ENCODE assay signal across 8 mouse cellular contexts in genomic region chr11:48838181-48838797, GRCm38 (mm10). TPM values are rescaled to one million over a fixed set of nuclear protein-coding genes. Genes with fewer than 3 reads are reported as not detected.
DNase-seq lines count a peak whose midpoint lies in the region; ATAC-seq and TF ChIP-seq lines count a peak whose summit lies in the region.

No protein-coding gene starts in this region.

- H3K36me3 ChIP-seq in E14TG2a.4 (ENCODE audit: insufficient read depth, low read length), result no peaks in the 10 kb centered on the region
- H3K36me3 ChIP-seq in embryonic facial prominence, embryonic 14.5 days (ENCODE audit: control insufficient read depth, insufficient read depth, low read length), result no peaks in the 10 kb centered on the region
- no peaks in the 10 kb centered on the region for H3K36me3 ChIP-seq in intestine, embryonic 16.5 days (ENCODE audit: control insufficient read depth, insufficient read depth, low read length)
- no peaks in the 10 kb centered on the region for H3K36me3 ChIP-seq in lung, embryonic 16.5 days (ENCODE audit: control insufficient read depth, insufficient read depth, low read length)
- no peaks in the 10 kb centered on the region; the same call in 1 of the 2 replicates for H3K36me3 ChIP-seq in spleen, adult 2 months (ENCODE audit: control insufficient read depth, insufficient read depth, low read length)

- ATAC-seq in embryonic facial prominence, embryonic 14.5 days (ENCODE audit: low read depth), result no peak
- ATAC-seq in intestine, embryonic 16.5 days, result peak; percentile 73
- ATAC-seq in lung, embryonic 16.5 days (ENCODE audit: low read depth), result 0 out of 2 replicates have a peak, but pooled peaks have one; percentile 9

- peak overlapping the region; percentile 53 for H3K4me3 ChIP-seq in cerebellum, adult 2 months (replicated peaks; ENCODE audit: insufficient read depth, low read depth, low read length)
- peak overlapping the region; percentile 88 for H3K4me3 ChIP-seq in E14TG2a.4 (replicated peaks; ENCODE audit: low read length)
- peak overlapping the region; percentile 78 for H3K4me3 ChIP-seq in embryonic facial prominence, embryonic 14.5 days (ENCODE audit: low read depth, low read length)
- peak overlapping the region; percentile 93 for H3K4me3 ChIP-seq in intestine, embryonic 16.5 days (ENCODE audit: low read length)
- H3K4me3 ChIP-seq in lung, embryonic 16.5 days (ENCODE audit: low read length), result peak overlapping the region; percentile 76
- H3K4me3 ChIP-seq in spleen, adult 2 months (ENCODE audit: extremely low read depth, insufficient read depth, insufficient read length), result peak overlapping the region; percentile 81

- no peaks in the 10 kb centered on the region for H3K4me1 ChIP-seq in cerebellum, adult 2 months (ENCODE audit: control insufficient read depth, insufficient read depth, low read length)
- H3K4me1 ChIP-seq in E14TG2a.4 (replicated peaks; ENCODE audit: low read depth, low read length), result peaks cover 52% of the 10 kb centered on the region
- H3K4me1 ChIP-seq in embryonic facial prominence, embryonic 14.5 days (ENCODE audit: control insufficient read depth, insufficient read depth, low read length), result peaks cover 8% of the 10 kb centered on the region
- peaks cover 12% of the 10 kb centered on the region for H3K4me1 ChIP-seq in intestine, embryonic 16.5 days (ENCODE audit: control insufficient read depth, insufficient read depth, low read length)
- peaks cover 8% of the 10 kb centered on the region for H3K4me1 ChIP-seq in lung, embryonic 16.5 days (replicated peaks; ENCODE audit: control insufficient read depth, insufficient read depth, low read length)
- peaks cover 24% of the 10 kb centered on the region; the same call in 1 of the 2 replicates for H3K4me1 ChIP-seq in spleen, adult 2 months (ENCODE audit: control insufficient read depth, insufficient read depth, insufficient read length)

- H3K9ac ChIP-seq in embryonic facial prominence, embryonic 14.5 days (ENCODE audit: low read depth, low read length), result peak overlapping the region; percentile 72
- peak overlapping the region; percentile 82 for H3K9ac ChIP-seq in intestine, embryonic 16.5 days (ENCODE audit: low read depth, low read length)
- H3K9ac ChIP-seq in lung, embryonic 16.5 days (ENCODE audit: low read length), result peak overlapping the region; percentile 74

- 2% methylated on average over 16 of the region's 16 CpGs for WGBS in cerebellum, adult 2 months
- WGBS in embryonic facial prominence, embryonic 14.5 days, result 2% methylated on average over 16 of the region's 16 CpGs
- 2% methylated on average over 16 of the region's 16 CpGs for WGBS in intestine, embryonic 16.5 days
- under 1% methylated on average over 16 of the region's 16 CpGs for WGBS in lung, embryonic 16.5 days
- under 1% methylated on average over 16 of the region's 16 CpGs for WGBS in spleen, adult 2 months

- peak overlapping the region; percentile 79 for H3K4me2 ChIP-seq in embryonic facial prominence, embryonic 14.5 days (ENCODE audit: low read depth, low read length)
- peak overlapping the region; percentile 89 for H3K4me2 ChIP-seq in intestine, embryonic 16.5 days (ENCODE audit: low read depth, low read length)
- peak overlapping the region; percentile 91 for H3K4me2 ChIP-seq in lung, embryonic 16.5 days (ENCODE audit: low read depth, low read length)

- TF ChIP-seq CTCF in cerebellum, adult 2 months (IDR thresholded peaks at IDR 0.05; ENCODE audit: borderline replicate concordance, insufficient read depth, low read depth, low read length), result no peak
- no peak for TF ChIP-seq CTCF in E14TG2a.4 (conservative IDR thresholded peaks at IDR 0.05; ENCODE audit: low read length)
- no peak for TF ChIP-seq CTCF in spleen, adult 2 months (IDR thresholded peaks at IDR 0.05; ENCODE audit: extremely low read depth, insufficient read depth, insufficient read length, insufficient replicate concordance)

- H3K9me3 ChIP-seq in E14TG2a.4 (ENCODE audit: low read length), result no peaks in the 10 kb centered on the region
- H3K9me3 ChIP-seq in embryonic facial prominence, embryonic 14.5 days (ENCODE audit: control insufficient read depth, low read length), result no peaks in the 10 kb centered on the region
- H3K9me3 ChIP-seq in intestine, embryonic 16.5 days (ENCODE audit: control insufficient read depth, low read length), result no peaks in the 10 kb centered on the region
- no peaks in the 10 kb centered on the region for H3K9me3 ChIP-seq in lung, embryonic 16.5 days (ENCODE audit: control insufficient read depth, low read length)

- TF ChIP-seq POLR2A in cerebellum, adult 2 months (IDR thresholded peaks at IDR 0.05; ENCODE audit: borderline replicate concordance, insufficient read depth, low read length), result no peak
- no peak for TF ChIP-seq POLR2A in spleen, adult 2 months (IDR thresholded peaks at IDR 0.05; ENCODE audit: low read depth, low read length)

- no peak overlapping the region for H3K27ac ChIP-seq in cerebellum, adult 2 months (ENCODE audit: insufficient read depth, low read length)
- peak overlapping the region; percentile 33; the same call in 1 of the 2 replicates for H3K27ac ChIP-seq in embryonic facial prominence, embryonic 14.5 days (replicated peaks; ENCODE audit: low read depth, low read length)
- peak overlapping the region; percentile 68 for H3K27ac ChIP-seq in intestine, embryonic 16.5 days (ENCODE audit: low read length)
- no peak overlapping the region for H3K27ac ChIP-seq in lung, embryonic 16.5 days (ENCODE audit: low read length)
- H3K27ac ChIP-seq in spleen, adult 2 months (ENCODE audit: insufficient read depth, low read length), result peak overlapping the region; percentile 89

- no peak for DNase-seq in cerebellum, adult 2 months
- DNase-seq in cerebellum, adult 11 months, result no peak
- DNase-seq in embryonic facial prominence, embryonic 14.5 days (ENCODE audit: low spot score), result peak; percentile 49
- DNase-seq in spleen, adult 2 months (ENCODE audit: low read depth in 1 of 2, low spot score in 2 of 2), result peak; percentile 76 to 83
- DNase-seq in layer of hippocampus, postnatal 10 days (ENCODE audit: low spot score in 2 of 2), result no peak

- H3K27me3 ChIP-seq in cerebellum, adult 2 months (ENCODE audit: control insufficient read depth, insufficient read depth, low read length), result no peaks in the 10 kb centered on the region
- H3K27me3 ChIP-seq in E14TG2a.4 (ENCODE audit: insufficient read depth, low read length), result peaks cover 45% of the 10 kb centered on the region
- no peaks in the 10 kb centered on the region for H3K27me3 ChIP-seq in embryonic facial prominence, embryonic 14.5 days (replicated peaks; ENCODE audit: control insufficient read depth, insufficient read depth, low read length)
- H3K27me3 ChIP-seq in intestine, embryonic 16.5 days (replicated peaks; ENCODE audit: control insufficient read depth, insufficient read depth, low read length), result no peaks in the 10 kb centered on the region
- H3K27me3 ChIP-seq in lung, embryonic 16.5 days (ENCODE audit: control insufficient read depth, insufficient read depth, low read depth, low read length), result no peaks in the 10 kb centered on the region
- no peaks in the 10 kb centered on the region for H3K27me3 ChIP-seq in spleen, adult 2 months (ENCODE audit: control insufficient read depth, insufficient read depth, low read length)

RNA-seq across cellular contexts. Expression of gene Gm12184, which starts 11.8 kb away (rescaled TPM):
- 30.1 and 34.0 TPM in 2 replicates for polyA plus RNA-seq in cerebellum, adult 2 months (2012; rRNA removed)
- 3.4 and 4.6 TPM in 2 replicates for polyA plus RNA-seq in embryonic facial prominence, embryonic 14.5 days (2014; fragmentation: Nextera tagmentation; extraction: Ambion mirVana)
- 1.3 and 1.4 TPM in 2 replicates for polyA plus RNA-seq in intestine, embryonic 16.5 days (2015; fragmentation: Nextera tagmentation; extraction: Ambion mirVana)
- 1.7 and 2.6 TPM in 2 replicates for polyA plus RNA-seq in lung, embryonic 16.5 days (2015; fragmentation: Nextera tagmentation; extraction: Ambion mirVana)
- 3.9 and 6.1 TPM in 2 replicates for polyA plus RNA-seq in spleen, adult 2 months (2012; rRNA removed)
- 1 to 10 TPM in 1 of 2 experiments, under 1 TPM in 1; 0.98 to 1.4 TPM for total RNA-seq in layer of hippocampus, postnatal 10 days (2021)

RNA-seq across cellular contexts. Expression of gene Trim7, which starts 12.3 kb away (rescaled TPM):
- polyA plus RNA-seq in cerebellum, adult 2 months (2012; rRNA removed), result 4.2 and 4.7 TPM in 2 replicates
- 1.3 TPM in 2 replicates for polyA plus RNA-seq in embryonic facial prominence, embryonic 14.5 days (2014; fragmentation: Nextera tagmentation; extraction: Ambion mirVana)
- polyA plus RNA-seq in intestine, embryonic 16.5 days (2015; fragmentation: Nextera tagmentation; extraction: Ambion mirVana), result 0.78 and 1.2 TPM in 2 replicates
- 0.51 and 1.2 TPM in 2 replicates for polyA plus RNA-seq in lung, embryonic 16.5 days (2015; fragmentation: Nextera tagmentation; extraction: Ambion mirVana)
- 53.6 and 63.6 TPM in 2 replicates for polyA plus RNA-seq in spleen, adult 2 months (2012; rRNA removed)
- total RNA-seq in layer of hippocampus, postnatal 10 days (2021), result 1 to 10 TPM; 4.9 to 5.6 TPM

RNA-seq across cellular contexts. Expression of gene Trim41, which starts 21.1 kb away (rescaled TPM):
- polyA plus RNA-seq in cerebellum, adult 2 months (2012; rRNA removed), result 42.3 and 45.0 TPM in 2 replicates
- 5.2 and 5.3 TPM in 2 replicates for polyA plus RNA-seq in embryonic facial prominence, embryonic 14.5 days (2014; fragmentation: Nextera tagmentation; extraction: Ambion mirVana)
- polyA plus RNA-seq in intestine, embryonic 16.5 days (2015; fragmentation: Nextera tagmentation; extraction: Ambion mirVana), result 4.1 and 5.9 TPM in 2 replicates
- 6.4 and 6.6 TPM in 2 replicates for polyA plus RNA-seq in lung, embryonic 16.5 days (2015; fragmentation: Nextera tagmentation; extraction: Ambion mirVana)
- polyA plus RNA-seq in spleen, adult 2 months (2012; rRNA removed), result 24.4 and 24.7 TPM in 2 replicates
- 10 to 100 TPM; 44.1 to 58.1 TPM for total RNA-seq in layer of hippocampus, postnatal 10 days (2021)

RNA-seq across cellular contexts. Expression of gene Irgm1, which starts 33.2 kb away (rescaled TPM):
- 6.5 and 7.1 TPM in 2 replicates for polyA plus RNA-seq in cerebellum, adult 2 months (2012; rRNA removed)
- 6.9 and 7.6 TPM in 2 replicates for polyA plus RNA-seq in embryonic facial prominence, embryonic 14.5 days (2014; fragmentation: Nextera tagmentation; extraction: Ambion mirVana)
- polyA plus RNA-seq in intestine, embryonic 16.5 days (2015; fragmentation: Nextera tagmentation; extraction: Ambion mirVana), result 15.6 and 15.8 TPM in 2 replicates
- polyA plus RNA-seq in lung, embryonic 16.5 days (2015; fragmentation: Nextera tagmentation; extraction: Ambion mirVana), result 10.6 and 14.9 TPM in 2 replicates
- polyA plus RNA-seq in spleen, adult 2 months (2012; rRNA removed), result 10.6 and 13.0 TPM in 2 replicates
- 1 to 10 TPM; 3.3 TPM for total RNA-seq in layer of hippocampus, postnatal 10 days (2021)

RNA-seq across cellular contexts. Expression of gene Rack1, which starts 38.2 kb away (rescaled TPM):
- polyA plus RNA-seq in cerebellum, adult 2 months (2012; rRNA removed), result 426 and 432 TPM in 2 replicates
- 912 and 926 TPM in 2 replicates for polyA plus RNA-seq in embryonic facial prominence, embryonic 14.5 days (2014; fragmentation: Nextera tagmentation; extraction: Ambion mirVana)
- polyA plus RNA-seq in intestine, embryonic 16.5 days (2015; fragmentation: Nextera tagmentation; extraction: Ambion mirVana), result 713 and 755 TPM in 2 replicates
- polyA plus RNA-seq in lung, embryonic 16.5 days (2015; fragmentation: Nextera tagmentation; extraction: Ambion mirVana), result 657 and 669 TPM in 2 replicates
- polyA plus RNA-seq in spleen, adult 2 months (2012; rRNA removed), result 2,204 and 3,047 TPM in 2 replicates
- total RNA-seq in layer of hippocampus, postnatal 10 days (2021), result 100 to 1,000 TPM; 336 to 363 TPM

Comparison
In these comparisons a context has a peak if more than half of its experiments do, and no peak if none do; other contexts are left out.
1. DNase-seq: peak in embryonic facial prominence, embryonic 14.5 days (single experiment) and spleen, adult 2 months (2 of 2); none in cerebellum, adult 2 months (0 of 2), cerebellum, adult 11 months (single experiment) and layer of hippocampus, postnatal 10 days (0 of 2).
2. H3K27ac ChIP-seq: peak in embryonic facial prominence, embryonic 14.5 days (single experiment), intestine, embryonic 16.5 days (single experiment) and spleen, adult 2 months (single experiment); none in cerebellum, adult 2 months (single experiment) and lung, embryonic 16.5 days (single experiment).
3. Peak in every context shown above with its lines, with median percentiles within 50 percentile points of each other: H3K4me3 ChIP-seq, H3K4me2 ChIP-seq and H3K9ac ChIP-seq.